Comparison of ENCODE assay signal across 17 mouse cellular contexts in the genomic region with DNA sequence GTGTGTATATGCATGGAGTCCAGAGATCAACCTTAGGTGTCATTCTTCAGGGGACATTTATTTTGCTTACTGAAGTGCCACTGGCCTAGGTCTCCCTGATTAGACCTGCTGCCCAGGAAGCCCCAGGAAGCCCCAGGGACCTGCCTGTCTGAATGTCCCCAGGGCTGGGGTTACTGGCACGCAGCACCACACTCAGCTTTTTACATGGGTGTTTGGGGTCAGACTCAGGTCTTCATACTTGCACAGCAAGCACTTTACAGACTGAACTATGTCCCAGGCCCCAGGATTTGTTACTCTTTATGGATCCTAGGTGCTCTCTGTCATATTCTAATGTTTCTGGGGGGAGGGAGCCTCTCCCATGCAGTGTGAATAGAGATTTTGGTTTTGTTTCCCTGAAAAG.
"Had no signal": no experiment of that assay in that cellular context is flagged by ENCODE, and none has a peak within 500 bp of the region (broad histone marks: within the 10 kb centered on the region; RNA-seq: fewer than 3 reads in every experiment).

No protein-coding gene starts in this region.

- H3K4me2 ChIP-seq: liver, embryonic 13.5 days; midbrain, embryonic 15.5 days; neural tube, embryonic 12.5 days; neural tube, embryonic 15.5 days had no signal

- ATAC-seq: intestine, embryonic 16.5 days; midbrain, embryonic 15.5 days had no signal

- H3K27ac ChIP-seq: left cerebral cortex, adult 2 months; liver, embryonic 13.5 days; neural tube, embryonic 12.5 days; neural tube, embryonic 15.5 days; stomach, postnatal 0 days had no signal

- DNase-seq: layer of hippocampus, postnatal 36 days; liver, embryonic 13.5 days; lung, adult 2 months; lung, postnatal 14 days; lung, postnatal 4 days; right cerebral cortex, adult 18-20 months; right cerebral cortex, postnatal 14 days; right cerebral cortex, postnatal 4 days; thymus, adult 2 months; thymus, postnatal 14 days; thymus, postnatal 4 days had no signal

- H3K9ac ChIP-seq: liver, embryonic 13.5 days; midbrain, embryonic 15.5 days; neural tube, embryonic 12.5 days; neural tube, embryonic 15.5 days had no signal

- H3K4me3 ChIP-seq: left cerebral cortex, adult 2 months; liver, embryonic 13.5 days; midbrain, embryonic 15.5 days; neural tube, embryonic 12.5 days; neural tube, embryonic 15.5 days had no signal

- H3K36me3 ChIP-seq: liver, embryonic 13.5 days; midbrain, embryonic 15.5 days; neural tube, embryonic 12.5 days; neural tube, embryonic 15.5 days had no signal

- H3K9me3 ChIP-seq: liver, embryonic 13.5 days; midbrain, embryonic 15.5 days; neural tube, embryonic 12.5 days; neural tube, embryonic 15.5 days had no signal

- H3K27me3 ChIP-seq: liver, embryonic 13.5 days; midbrain, embryonic 15.5 days; neural tube, embryonic 12.5 days; neural tube, embryonic 15.5 days had no signal
